Mouse (Mus musculus) CH12.LX (cell line): ENCODE measurements around the gene Lrmda.

ENCODE experiments used
- CTCF ChIP-seq, 2 experiments: IDR thresholded peaks in 1 of 2; conservative IDR thresholded peaks in 1 of 2; 2 replicates each; pipeline ENCODE4 v1.5.1; 2011 to 2012; ENCODE audit warnings: low read depth in 2 of 2, low read length in 2 of 2, improper control_type of control experiment in 1 of 2, inconsistent platforms in 1 of 2, mild to moderate bottlenecking in 1 of 2, moderate library complexity in 1 of 2
- ELF1 ChIP-seq: IDR thresholded peaks from 2 replicates; pipeline ENCODE4 v1.6.1; 2014; ENCODE audit warnings: low read depth, mild to moderate bottlenecking, inconsistent platforms, low read length, improper control_type of control experiment
- ETS1 ChIP-seq: conservative IDR thresholded peaks from 2 replicates; pipeline ENCODE4 v1.6.1; 2012; ENCODE audit warnings: low read depth, mild to moderate bottlenecking, inconsistent platforms, low read length, improper control_type of control experiment, moderate library complexity
- GABPA ChIP-seq: IDR thresholded peaks from 2 replicates; pipeline ENCODE4 v1.6.1; 2012; ENCODE audit warnings: low read depth, low read length, improper control_type of control experiment, inconsistent platforms; ENCODE audit not compliant: insufficient replicate concordance
- HCFC1 ChIP-seq: IDR thresholded peaks from 2 replicates; pipeline ENCODE4 v1.6.1; 2012; ENCODE audit warnings: low read depth, mild to moderate bottlenecking, inconsistent platforms, low read length, improper control_type of control experiment
- KAT2A ChIP-seq: IDR thresholded peaks from 2 replicates; pipeline ENCODE4 v1.6.1; 2012; ENCODE audit warnings: low read length, improper control_type of control experiment, inconsistent platforms; ENCODE audit not compliant: insufficient replicate concordance
- MAFK ChIP-seq: IDR thresholded peaks from 2 replicates; pipeline ENCODE4 v1.6.1; 2011; ENCODE audit warnings: low read length, improper control_type of control experiment; ENCODE audit not compliant: insufficient replicate concordance
- POLR2A ChIP-seq: IDR thresholded peaks from 2 replicates; pipeline ENCODE4 v1.6.1; 2011; ENCODE audit warnings: low read depth, mild to moderate bottlenecking, improper control_type of control experiment, low read length
- POLR2AphosphoS2 ChIP-seq: IDR thresholded peaks from 2 replicates; pipeline ENCODE4 v1.6.1; 2011; ENCODE audit warnings: low read depth, low read length, improper control_type of control experiment
- SIN3A ChIP-seq: IDR thresholded peaks from 2 replicates; pipeline ENCODE4 v1.6.1; 2012; ENCODE audit warnings: low read length, improper control_type of control experiment, inconsistent platforms
- SMC3 ChIP-seq: IDR thresholded peaks from 2 replicates; pipeline ENCODE4 v1.6.1; 2011; ENCODE audit warnings: low read depth, low read length, improper control_type of control experiment
- TCF12 ChIP-seq: IDR thresholded peaks from 2 replicates; pipeline ENCODE4 v1.6.1; 2014; ENCODE audit warnings: low read depth, mild to moderate bottlenecking, inconsistent platforms, low read length, improper control_type of control experiment

- TF ChIP-seq POLR2A: no peak
- TF ChIP-seq MAFK: no peak
- TF ChIP-seq CTCF (conservative IDR thresholded peaks at IDR 0.05 in 1 of 2, IDR thresholded peaks at IDR 0.05 in 1 of 2; ENCODE audit: low read depth in 2 of 2, low read length in 2 of 2): no peak
- TF ChIP-seq ETS1: no peak
- no peak for TF ChIP-seq SIN3A
- no peak for TF ChIP-seq HCFC1
- no peak for TF ChIP-seq GABPA
- no peak for TF ChIP-seq POLR2AphosphoS2
- no peak for TF ChIP-seq KAT2A
- no peak for TF ChIP-seq ELF1
- TF ChIP-seq TCF12: no peak
- no peak for TF ChIP-seq SMC3
Observed at GRCm38 (mm10) chr14:22323058-22323457, 303.5 kb downstream of the Lrmda start.
